Mouse (Mus musculus): ENCODE measurements around the gene Ccdc185.

The Ccdc185 gene

DNA sequence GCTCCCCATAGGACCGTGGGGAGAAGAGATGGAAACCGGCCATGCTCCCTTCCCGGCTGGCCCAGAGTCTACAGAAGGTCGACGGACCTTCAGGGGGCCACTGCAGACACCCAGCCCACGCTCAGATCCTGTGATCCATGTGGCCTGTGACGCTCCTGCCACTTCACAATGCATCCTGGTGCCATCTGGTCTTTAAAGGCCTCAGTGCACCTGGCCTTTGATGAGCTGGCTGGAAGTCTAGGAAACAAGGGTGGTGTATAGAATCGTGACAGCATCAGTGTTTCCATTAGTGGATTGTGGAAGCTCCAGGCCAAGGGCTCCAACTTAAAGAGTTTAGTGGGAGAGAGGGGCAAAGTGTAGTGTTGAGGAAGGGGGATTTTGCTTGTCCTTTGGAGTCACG is at the start of gene Ccdc185:
Gene Ccdc185 (minus strand): TSS at position 101 of the 400 bp plus-strand sequence.
- no peak for DNase-seq (ENCODE audit: low spot score in 2 of 2)

DNA sequence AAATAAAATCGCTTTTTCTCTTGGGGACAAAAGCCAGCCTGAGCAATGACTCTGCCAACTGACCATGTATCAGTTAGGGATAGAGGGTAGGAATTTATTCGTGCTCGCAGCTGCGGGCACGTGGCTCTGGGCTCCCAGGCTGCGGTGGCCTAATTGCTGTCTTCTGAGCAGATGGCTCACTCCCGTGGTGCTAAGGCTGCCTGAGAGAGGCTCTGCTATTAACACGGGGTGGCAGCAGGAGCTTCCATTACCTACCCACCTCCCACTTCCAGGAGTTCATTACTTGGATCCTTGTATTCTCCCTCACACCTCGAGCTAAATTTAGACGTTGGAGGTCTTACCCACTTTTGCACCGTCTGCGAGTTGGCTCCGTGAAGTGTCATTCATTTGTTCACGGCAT is 48.1 kb upstream of the Ccdc185 start:
- no peak for DNase-seq (ENCODE audit: low spot score in 2 of 2)

DNA sequence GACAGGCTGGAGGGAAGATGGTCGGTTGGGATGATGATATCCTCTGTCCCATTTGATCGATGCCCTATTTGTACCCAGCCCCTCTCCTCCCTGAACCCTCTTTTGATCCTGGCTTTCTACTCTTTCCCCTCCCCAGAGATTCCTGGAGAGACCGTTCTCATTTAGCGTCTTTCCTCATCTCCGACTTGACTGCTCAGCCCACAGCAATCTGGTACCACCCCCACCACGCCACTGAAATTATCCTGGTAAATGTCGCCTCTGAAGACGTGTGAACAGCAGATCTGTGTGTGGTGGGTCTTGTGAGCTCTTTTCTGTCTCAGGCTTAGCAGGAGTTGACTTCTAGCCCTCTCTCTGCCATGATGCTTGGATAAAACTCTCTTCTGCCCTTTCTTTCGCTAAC is 45.6 kb upstream of the Ccdc185 start:
- peak in 1 of 2 experiments; percentile 63 for DNase-seq (ENCODE audit: low spot score in 2 of 2)

DNA sequence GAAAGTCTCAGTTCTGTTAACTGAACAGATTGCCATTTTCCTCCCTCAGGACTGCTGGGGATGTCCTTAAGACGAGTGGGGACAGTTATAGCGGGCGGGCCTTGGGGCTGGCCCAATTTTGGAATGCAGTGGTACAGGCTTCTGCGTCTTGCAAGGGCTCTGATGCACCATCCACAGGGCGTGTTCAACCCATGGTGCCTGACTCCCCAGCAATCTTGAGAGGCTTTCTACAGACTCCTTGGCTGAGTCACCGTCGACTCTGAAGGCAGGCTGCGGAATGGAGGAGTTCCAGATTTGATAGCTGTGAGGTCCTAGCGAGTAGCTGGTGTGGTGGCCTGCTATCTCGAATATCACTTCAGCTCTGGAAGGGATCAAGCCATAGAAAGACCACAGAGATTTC is 45.2 kb upstream of the Ccdc185 start:
- DNase-seq (ENCODE audit: low spot score in 2 of 2) = peak in 1 of 2 experiments; percentile 44

DNA sequence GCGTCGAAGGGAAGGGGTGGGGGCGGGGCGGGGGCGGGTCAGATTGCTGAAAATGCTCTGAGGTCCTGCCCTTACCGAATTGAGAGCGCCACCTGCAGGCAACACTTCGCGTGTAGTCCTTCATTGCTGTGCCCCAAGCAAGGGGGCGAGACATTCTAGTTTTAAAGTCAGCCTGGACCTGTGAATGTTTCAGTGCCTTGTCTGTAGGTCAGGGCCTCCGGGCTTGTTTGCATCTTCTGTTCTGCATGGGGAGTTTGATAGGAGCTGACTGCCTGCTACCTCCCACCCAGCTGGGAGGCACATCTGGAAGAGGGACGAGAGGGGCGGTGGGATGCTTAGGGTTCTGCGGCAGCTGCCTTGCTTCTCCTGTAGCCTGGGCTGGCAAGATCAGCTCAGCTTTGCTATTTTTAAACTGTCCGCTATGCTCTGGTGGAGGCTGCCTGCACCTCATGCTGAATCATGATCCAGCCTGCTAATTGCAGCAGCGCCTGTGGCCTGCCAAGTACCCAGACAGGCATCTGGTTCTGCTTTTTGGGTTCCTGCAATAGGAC is 43.6 kb upstream of the Ccdc185 start:
- DNase-seq (ENCODE audit: low spot score in 2 of 2) = peak; percentile 57 to 65

DNA sequence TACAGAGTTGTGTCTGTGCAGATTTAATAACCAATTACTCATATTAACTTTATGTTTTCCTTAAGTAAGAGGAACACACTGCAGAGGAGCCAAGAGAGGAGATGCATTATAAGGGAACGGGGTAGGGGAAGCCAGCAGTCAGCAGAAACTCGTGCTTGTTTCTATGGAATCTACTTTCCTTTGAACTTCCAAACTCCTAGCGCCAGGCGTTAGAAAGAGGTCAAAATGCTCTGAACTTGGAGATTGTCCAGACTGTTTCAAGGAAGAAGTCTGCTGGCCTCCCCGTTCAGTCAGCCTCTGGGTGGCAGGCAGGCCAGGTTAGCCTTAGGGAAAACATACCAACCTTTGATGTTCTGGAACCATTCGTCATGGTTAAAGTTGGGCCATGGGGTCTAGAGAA is 39.9 kb upstream of the Ccdc185 start:
- no peak for DNase-seq (ENCODE audit: low spot score in 2 of 2)

DNA sequence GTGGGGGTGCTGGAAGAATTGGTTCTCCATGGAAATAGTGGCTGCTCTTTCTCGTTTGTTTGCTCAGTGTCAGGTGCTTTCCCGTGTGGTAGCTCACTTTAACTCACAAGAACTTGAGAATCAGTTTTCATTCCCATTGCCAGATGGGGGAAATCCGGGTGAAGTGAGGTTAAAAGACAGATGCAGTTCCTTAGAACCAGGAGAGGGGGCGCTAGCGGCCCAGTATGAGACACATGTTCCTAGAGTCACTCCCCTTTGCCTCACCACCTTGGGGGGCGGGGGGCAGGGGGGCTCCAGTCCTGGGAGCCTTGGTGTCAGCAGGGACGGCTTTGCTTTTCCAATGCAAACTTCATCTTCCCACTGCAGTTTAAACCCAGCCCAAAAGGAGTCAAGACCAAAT is 38.0 kb upstream of the Ccdc185 start:
- no peak for DNase-seq (ENCODE audit: low spot score in 2 of 2)

DNA sequence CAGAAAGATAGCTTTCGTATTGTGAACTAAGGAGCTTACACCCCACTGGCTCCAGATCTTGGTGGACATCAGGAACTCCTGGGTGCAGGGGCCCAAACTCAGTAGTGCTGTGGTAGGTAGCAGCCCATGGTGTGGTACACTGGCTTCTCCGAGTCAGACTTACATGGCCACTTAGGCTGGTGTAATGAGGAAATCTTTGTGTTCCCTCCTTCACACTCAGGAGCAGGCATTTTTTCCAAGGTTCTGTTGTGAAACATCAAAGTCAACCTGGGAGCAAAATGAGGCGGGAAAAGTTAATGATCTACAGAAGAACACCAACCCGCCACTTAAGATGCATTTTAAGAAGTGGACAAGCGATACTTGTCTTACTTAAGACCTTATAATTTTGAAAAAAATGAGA is 36.5 kb upstream of the Ccdc185 start:
- DNase-seq (ENCODE audit: low spot score in 2 of 2) = no peak

DNA sequence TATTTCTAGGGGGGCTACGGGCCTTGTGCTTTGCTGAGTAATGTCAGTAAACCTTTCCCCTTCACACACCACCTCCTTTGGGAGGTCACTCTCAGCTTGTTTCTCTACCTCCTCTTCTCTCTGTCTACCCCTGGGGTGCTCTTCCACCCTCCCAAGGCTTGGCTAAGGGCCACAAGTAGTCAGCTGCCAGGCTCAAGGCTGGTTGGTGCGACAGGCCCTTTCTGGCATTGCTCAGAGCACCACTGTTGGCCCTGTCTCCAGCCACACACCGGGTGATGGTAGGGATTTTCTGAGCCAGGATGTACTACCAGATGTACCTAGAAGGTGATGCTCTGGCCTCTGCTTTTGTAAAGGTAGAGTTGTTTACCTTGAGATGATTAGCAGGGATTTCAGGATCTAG is 35.8 kb upstream of the Ccdc185 start:
- DNase-seq (ENCODE audit: low spot score in 2 of 2) = no peak

DNA sequence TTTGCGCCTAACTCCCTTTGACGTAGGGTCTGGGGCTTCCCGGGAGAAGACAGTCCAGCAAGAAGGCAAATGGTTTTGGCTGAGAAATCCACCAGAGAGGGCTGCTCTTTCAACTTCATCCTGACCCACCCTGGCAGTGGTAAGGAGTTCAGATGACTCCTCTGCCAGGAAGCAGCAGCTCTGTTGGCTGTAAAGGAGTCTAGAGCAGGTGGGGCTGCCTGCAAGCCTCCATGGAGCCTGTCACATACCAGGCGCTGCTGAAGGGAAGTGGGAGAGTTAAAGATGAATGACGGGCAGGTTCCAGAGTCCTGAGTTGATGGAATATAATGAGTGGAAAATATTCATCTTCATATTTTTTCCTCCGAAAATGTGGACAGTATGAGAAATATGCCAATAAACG is 34.8 kb upstream of the Ccdc185 start:
- no peak for DNase-seq (ENCODE audit: low spot score in 2 of 2)

DNA sequence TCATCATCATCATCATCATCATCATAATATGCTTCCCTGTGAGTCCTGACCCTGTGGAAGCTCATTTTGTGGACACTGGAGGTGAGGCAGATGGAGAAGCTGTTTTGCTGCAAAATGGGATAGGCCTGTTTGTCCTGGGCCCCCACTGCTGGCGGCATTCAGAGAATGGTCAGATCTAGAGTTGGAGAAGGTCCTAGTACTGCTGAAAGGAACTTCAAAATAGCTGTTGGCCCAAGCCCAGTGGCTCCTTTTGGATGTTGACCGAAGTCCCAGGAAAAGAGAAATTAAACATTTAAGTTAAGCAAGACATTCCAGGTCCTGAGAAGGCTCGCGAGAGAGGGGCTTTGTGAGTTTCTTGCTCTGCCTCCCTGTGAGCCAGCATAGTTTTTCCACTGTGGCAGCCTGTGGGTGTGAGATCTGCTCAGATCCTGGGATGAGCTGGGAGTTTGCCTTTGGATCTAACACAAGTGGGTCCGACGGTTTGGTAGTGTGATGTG is 30.1 kb upstream of the Ccdc185 start:
- DNase-seq (ENCODE audit: low spot score in 2 of 2) = no peak

DNA sequence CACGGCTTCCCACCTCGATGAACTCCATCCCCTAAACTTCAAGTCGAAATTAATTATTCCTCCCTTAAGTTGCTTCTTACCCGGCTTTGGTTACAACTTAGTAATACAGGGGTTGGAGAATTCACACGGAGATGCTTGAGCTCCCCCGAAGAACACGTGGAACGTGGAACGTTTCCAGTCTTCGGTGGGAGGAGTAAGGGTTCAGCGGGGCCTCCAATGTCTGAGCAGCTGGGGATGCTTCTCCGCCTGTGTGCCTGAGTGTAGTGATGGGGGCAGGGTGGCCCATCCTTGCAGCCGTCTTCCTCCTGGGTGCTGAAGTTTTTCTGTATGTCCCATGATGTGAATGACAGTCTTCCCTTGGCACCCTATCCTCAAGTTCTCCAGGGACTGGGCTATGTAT is 29.2 kb upstream of the Ccdc185 start:
- no peak for DNase-seq (ENCODE audit: low spot score in 2 of 2)

DNA sequence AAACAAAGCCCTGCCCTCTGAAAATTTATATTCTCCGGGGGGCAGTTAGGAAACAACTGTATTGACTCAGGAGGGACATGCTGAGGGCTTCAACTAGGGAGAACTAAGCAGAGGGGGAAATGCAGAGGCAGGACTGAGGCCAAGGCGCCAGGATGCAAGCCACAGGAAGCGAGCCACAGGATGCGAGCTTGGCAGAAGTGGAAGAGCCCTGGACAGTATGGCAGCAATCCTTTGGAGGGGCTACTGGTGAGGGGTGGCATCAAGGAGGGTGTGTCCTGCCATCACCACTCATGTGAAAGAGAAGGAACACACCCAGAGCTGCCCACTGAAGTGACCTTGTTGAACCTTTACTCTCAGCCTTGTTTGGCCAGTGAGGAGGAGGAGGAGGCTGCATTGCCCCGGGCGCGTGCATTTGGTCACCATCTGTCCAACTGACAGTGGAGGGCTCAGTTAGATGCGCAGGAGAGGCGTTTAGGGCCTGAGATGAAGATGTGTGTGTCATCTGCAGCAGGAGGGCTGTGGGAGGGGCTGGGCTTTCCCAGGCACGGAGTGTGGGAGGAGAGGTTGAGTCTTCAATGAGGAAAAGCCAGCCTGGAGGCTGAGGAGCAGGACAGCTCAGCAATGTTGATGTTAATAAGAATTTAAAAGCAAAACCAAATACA is 27.9 kb upstream of the Ccdc185 start:
- no peak for DNase-seq (ENCODE audit: low spot score in 2 of 2)

DNA sequence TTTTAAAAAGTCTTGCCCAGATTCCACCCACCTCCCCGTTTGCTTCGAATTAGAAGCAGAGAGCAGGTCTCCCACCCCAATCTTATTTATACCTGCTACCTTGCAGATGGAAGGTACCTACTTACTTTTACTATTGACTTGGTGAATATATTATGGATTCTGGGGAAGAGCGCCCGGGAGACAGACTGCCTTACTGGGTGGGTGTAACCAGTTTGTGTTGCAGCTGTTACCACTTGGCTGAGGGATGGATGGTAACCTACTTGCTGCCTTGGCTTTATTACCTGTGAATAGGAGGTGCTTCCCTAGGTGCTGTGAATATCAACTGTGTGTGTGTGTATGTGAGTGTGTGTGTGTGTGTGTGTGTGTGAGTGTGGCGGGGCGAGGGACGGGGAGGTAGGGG is 26.6 kb upstream of the Ccdc185 start:
- DNase-seq (ENCODE audit: low spot score in 2 of 2) = no peak

DNA sequence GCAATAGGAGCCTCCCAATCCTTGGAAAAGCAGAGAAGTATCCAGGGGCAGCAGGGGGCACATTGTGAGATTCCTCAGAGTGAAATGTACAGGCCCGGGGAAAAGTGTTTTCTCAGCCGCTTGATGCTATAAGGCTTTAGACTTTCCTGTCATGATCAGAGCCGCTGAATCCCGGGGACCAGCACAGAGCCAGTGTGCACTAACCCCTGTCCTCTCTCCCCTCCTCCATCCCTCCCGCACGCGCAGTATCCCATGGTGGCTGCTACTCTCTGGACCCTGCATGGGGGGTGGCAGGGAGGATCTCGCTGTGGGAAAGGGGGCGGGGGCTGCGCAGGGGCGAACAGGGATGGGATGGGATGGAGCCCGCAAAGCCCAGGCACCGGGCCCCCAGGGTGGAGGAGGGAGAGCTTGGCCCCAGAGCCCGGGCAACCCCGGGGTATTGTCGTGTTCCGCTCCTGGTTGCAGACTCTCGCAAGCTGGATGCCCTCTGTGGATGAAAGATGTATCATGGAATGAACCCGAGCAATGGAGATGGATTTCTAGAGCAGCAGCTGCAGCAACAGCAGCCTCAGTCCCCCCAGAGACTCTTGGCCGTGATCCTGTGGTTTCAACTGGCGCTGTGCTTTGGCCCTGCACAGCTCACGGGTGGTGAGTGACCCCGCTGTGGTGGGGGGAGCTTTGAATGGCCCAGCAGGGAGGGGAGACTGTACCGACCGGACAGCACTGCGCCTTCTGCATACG is 15.7 kb upstream of the Ccdc185 start:
- peak; percentile 28 to 41 for DNase-seq (ENCODE audit: low spot score in 2 of 2)

DNA sequence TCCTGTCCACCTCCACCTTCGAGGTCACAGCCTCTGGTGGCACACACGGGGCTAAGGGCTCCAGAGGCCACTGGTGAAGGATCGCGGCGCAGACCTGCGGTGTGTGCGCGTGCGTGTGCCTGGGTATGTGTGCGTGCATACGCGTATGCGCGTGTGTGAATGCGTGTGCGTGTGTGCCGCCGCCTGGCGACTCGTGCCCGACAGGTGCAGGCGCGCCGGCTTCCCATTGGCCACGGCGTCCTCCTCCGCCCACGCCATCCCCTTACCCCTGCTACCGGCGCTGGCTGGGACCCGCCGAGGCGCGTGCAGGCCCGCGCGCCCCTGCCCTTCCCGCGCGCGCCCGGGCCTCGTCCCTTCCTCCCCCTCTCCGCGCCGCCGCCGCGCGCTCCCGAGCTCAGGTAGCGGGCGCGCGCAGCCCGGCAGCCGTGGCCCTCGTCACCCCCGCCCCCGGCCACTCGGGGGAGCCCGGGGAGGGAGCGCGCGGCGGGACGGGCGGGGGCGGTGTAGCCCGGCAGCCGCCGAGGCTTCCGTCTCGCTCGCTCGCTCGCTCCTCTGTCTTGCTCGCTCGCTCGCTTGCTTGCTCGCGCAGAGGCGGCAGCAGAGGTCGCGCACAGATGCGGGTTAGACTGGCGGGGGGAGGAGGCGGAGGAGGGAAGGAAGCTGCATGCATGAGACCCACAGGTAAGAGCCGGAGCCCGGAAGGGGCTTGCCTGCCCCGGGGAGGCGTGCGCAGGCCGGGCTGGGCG is 14.9 kb upstream of the Ccdc185 start, which contains the start of gene Susd4:
Gene Susd4 (plus strand): TSS at position 145 of the 746 bp plus-strand sequence.
- peak; percentile 82 to 88 for DNase-seq (ENCODE audit: low spot score in 2 of 2)

DNA sequence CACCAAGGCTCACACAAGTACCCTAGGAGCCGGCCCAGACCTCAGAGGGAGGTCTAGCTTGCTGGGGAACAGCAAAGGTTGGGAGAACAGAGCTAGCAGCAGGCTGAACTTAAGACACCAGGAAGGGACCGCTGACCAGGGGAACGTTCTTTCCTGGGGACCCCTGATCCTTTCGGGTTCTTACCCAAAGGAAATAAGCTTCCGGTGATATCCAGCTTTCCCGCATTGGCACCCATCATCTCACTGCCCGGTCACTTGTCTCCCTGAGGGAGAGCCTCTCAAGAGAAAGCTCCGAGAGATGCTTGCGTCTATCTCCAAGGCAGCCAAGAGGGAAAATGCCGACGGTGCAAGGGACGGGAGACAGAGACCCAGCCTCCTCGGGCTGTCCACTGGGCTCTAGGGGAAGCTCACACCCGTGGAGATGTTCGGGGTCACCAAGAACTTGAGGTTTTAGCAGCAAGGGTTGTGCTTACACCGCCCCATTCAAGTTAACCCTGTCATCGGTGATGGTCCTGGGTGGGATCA is 14.3 kb upstream of the Ccdc185 start:
- DNase-seq (ENCODE audit: low spot score in 2 of 2) = no peak

DNA sequence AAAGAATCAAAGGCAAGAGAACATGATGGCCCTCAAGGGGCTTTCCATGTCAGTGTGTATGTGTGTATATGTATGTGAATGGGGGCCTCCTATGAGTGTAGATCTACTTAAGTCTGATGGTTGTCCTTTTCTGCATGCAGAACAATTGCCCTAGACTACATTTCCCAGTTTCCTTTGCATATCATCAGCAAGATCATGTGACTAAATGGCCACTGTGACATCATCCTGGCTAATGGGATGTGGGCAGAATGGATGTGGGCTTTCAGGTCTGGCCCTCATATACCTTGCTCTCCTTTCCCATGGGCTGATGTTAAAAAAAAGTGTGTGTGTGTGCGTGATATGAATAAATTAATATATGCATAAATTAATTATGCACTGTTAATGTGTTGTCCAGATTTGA is 9.8 kb upstream of the Ccdc185 start:
- DNase-seq (ENCODE audit: low spot score in 2 of 2) = no peak

DNA sequence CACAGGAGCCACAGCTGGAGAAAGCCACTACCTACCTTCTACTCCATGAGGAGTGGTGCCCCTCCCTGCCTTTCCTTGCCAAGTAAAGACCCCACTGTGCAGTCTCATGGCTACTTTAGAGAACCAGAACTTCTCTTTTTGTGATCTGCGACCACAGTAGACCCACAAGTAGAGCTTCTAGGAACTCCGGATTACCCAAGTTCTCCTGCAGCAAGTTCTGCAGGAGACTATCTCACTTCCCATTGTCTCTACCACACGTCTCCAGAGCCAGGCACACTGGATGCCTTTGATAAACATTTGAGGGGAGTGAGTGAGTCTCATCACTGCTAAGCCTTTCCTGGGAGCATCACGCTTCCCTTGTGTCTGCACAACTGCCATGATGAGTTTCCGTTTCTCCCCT is 5.9 kb upstream of the Ccdc185 start:
- no peak for DNase-seq (ENCODE audit: low spot score in 2 of 2)

DNA sequence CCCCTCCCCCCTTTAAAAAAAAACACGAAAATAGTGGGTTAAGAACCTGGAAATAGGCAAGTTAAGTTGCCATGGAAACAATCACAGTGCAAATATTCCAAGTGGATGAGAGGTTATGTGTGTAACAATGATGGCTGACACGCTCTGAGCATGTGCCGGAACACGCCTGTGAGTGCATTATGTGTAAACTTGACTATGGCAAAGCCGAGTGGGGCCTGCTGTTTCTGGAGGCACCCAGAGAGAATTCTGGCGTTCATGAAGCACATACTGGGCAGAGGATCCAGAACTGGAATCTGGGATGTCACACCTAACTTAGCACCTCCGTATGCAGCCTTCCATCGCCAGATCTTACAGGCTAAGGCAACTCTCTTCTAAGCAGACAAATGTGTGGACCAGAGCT is 4.7 kb upstream of the Ccdc185 start:
- DNase-seq (ENCODE audit: low spot score in 2 of 2) = no peak

DNA sequence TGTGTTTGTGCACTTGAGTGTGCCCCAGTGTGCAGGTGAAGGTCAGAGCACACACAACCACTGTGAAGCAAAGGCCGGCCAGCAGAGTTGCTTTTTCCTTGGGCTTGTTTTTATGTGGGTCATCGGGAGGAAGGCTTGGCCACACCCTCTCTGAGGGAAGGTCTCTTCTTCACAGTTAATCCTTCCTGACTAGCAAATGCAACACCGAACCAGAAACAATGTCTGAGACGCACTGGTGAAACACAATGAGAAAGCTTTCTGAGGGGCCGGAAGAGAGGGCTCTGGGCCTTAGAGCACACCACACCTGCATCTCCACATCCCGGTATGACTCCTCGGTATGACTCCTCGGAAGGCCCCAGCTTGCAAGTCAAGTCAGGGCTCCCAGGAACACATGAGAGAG is 2.3 kb upstream of the Ccdc185 start:
- no peak for DNase-seq (ENCODE audit: low spot score in 2 of 2)

DNA sequence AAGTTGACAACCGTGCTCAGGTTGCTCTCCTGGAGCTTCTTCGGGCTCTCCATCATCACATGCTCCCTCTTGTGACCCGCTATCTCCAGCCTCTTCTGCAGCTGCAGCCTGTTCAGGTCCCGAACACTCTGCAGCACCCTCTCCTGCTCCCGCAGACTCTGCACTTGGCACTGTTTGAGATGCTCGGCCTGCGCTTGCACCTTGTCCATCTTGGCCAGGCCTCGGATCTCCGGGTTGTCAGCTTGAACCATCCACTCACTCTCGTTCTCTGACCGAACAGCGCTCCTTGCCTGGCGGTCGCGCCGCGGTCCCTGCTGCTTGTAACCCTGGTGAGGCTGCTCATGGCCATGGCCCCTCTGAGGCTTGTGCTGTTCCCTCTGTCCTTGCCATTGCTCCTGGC is 1.1 kb downstream of the Ccdc185 start:
- DNase-seq (ENCODE audit: low spot score in 2 of 2) = no peak
